Comparison of ENCODE assay signal across 13 mouse cellular contexts in genomic region chr10:81184765-81185164, GRCm38 (mm10). TPM values are rescaled to one million over a fixed set of nuclear protein-coding genes. Genes with fewer than 3 reads are reported as not detected.
DNase-seq lines count a peak whose midpoint lies in the region; ATAC-seq lines count a peak whose summit lies in the region.
"Had no signal": no experiment of that assay in that cellular context is flagged by ENCODE, and none has a peak within 500 bp of the region (broad histone marks: within the 10 kb centered on the region; RNA-seq: fewer than 3 reads in every experiment).

No protein-coding gene starts in this region.

- peaks cover 79% of the 10 kb centered on the region for H3K36me3 ChIP-seq in heart, embryonic 10.5 days
- H3K36me3 ChIP-seq in midbrain, embryonic 14.5 days (ENCODE audit: control insufficient read depth, insufficient read depth, low read length) = peaks cover 66% of the 10 kb centered on the region
- peaks cover 69% of the 10 kb centered on the region for H3K36me3 ChIP-seq in midbrain, embryonic 13.5 days
- peaks cover 71% of the 10 kb centered on the region for H3K36me3 ChIP-seq in limb, embryonic 12.5 days
- H3K36me3 ChIP-seq in stomach, embryonic 16.5 days (ENCODE audit: control insufficient read depth, insufficient read depth, low read length) = peaks cover 28% of the 10 kb centered on the region

- intact Hi-C loops in heart, postnatal 10 days (cut with DNase I) = no loop called here

- ATAC-seq in midbrain, embryonic 14.5 days (ENCODE audit: low FRiP score, low TSS enrichment) = no peak
- ATAC-seq in midbrain, embryonic 13.5 days = no peak
- ATAC-seq in limb, embryonic 12.5 days (ENCODE audit: insufficient number of reproducible peaks, insufficient read depth, low FRiP score, low TSS enrichment, low read depth) = no peak
- peak; percentile 23; the same call in 1 of the 2 replicates for ATAC-seq in stomach, embryonic 16.5 days (ENCODE audit: insufficient read depth, low FRiP score)

- 0 out of 2 replicates have a peak overlapping the region, but pooled peaks have one; percentile 4 for H3K4me2 ChIP-seq in midbrain, embryonic 14.5 days (ENCODE audit: low read length)
- H3K4me2 ChIP-seq in midbrain, embryonic 13.5 days (replicated peaks) = no peak overlapping the region
- no peak overlapping the region for H3K4me2 ChIP-seq in limb, embryonic 12.5 days
- H3K4me2 ChIP-seq in stomach, embryonic 16.5 days (ENCODE audit: low read depth, low read length) = peak overlapping the region; percentile 85; the same call in 1 of the 2 replicates

- no peaks in the 10 kb centered on the region for H3K27me3 ChIP-seq in heart, embryonic 10.5 days (ENCODE audit: insufficient read depth, poor library complexity, severe bottlenecking)
- H3K27me3 ChIP-seq in midbrain, embryonic 14.5 days (ENCODE audit: control insufficient read depth, insufficient read depth, low read length) = no peaks in the 10 kb centered on the region
- H3K27me3 ChIP-seq in midbrain, embryonic 13.5 days = no peaks in the 10 kb centered on the region
- no peaks in the 10 kb centered on the region for H3K27me3 ChIP-seq in limb, embryonic 12.5 days
- H3K27me3 ChIP-seq in stomach, embryonic 16.5 days (ENCODE audit: control insufficient read depth, insufficient read depth, low read length) = no peaks in the 10 kb centered on the region

- peak; percentile 92 for DNase-seq in heart, embryonic 10.5 days (ENCODE audit: low spot score)
- DNase-seq in heart, postnatal 10 days = no peak
- no peak for DNase-seq in midbrain, embryonic 14.5 days
- DNase-seq in ovary, postnatal 14 days (ENCODE audit: low spot score) = no peak
- DNase-seq in spleen, postnatal 10 days (ENCODE audit: low spot score in 2 of 2) = no peak
- DNase-seq: adrenal gland, adult 8-10 months; gastrocnemius, postnatal 36 days; thymus, adult 18-20 months had no signal

- WGBS in heart, embryonic 10.5 days = 16% methylated on average over 4 of the region's 4 CpGs
- WGBS in midbrain, embryonic 14.5 days = 75% methylated on average over 4 of the region's 4 CpGs
- WGBS in midbrain, embryonic 13.5 days = 78% methylated on average over 4 of the region's 4 CpGs
- WGBS in limb, embryonic 12.5 days = 46% methylated on average over 4 of the region's 4 CpGs
- 10% methylated on average over 4 of the region's 4 CpGs for WGBS in stomach, embryonic 16.5 days

- H3K4me3 ChIP-seq in heart, embryonic 10.5 days = peak overlapping the region; percentile 24; the same call in 1 of the 2 replicates
- H3K4me3 ChIP-seq in midbrain, embryonic 14.5 days (replicated peaks; ENCODE audit: low read depth, low read length) = no peak overlapping the region
- no peak overlapping the region; the same call in 1 of the 2 replicates for H3K4me3 ChIP-seq in midbrain, embryonic 13.5 days (replicated peaks)
- no peak overlapping the region for H3K4me3 ChIP-seq in limb, embryonic 12.5 days (replicated peaks)
- H3K4me3 ChIP-seq in stomach, embryonic 16.5 days (replicated peaks; ENCODE audit: low read length) = no peak overlapping the region

- peak overlapping the region; percentile 87 for H3K27ac ChIP-seq in heart, embryonic 10.5 days
- no peak overlapping the region for H3K27ac ChIP-seq in midbrain, embryonic 14.5 days (replicated peaks; ENCODE audit: low read depth, low read length)
- no peak overlapping the region for H3K27ac ChIP-seq in midbrain, embryonic 13.5 days
- H3K27ac ChIP-seq in limb, embryonic 12.5 days = peak overlapping the region; percentile 8; the same call in 1 of the 2 replicates
- H3K27ac ChIP-seq in stomach, embryonic 16.5 days (ENCODE audit: low read length) = peak overlapping the region; percentile 91

- H3K9me3 ChIP-seq in heart, embryonic 10.5 days = no peaks in the 10 kb centered on the region
- no peaks in the 10 kb centered on the region for H3K9me3 ChIP-seq in midbrain, embryonic 14.5 days (ENCODE audit: control insufficient read depth, low read length)
- no peaks in the 10 kb centered on the region for H3K9me3 ChIP-seq in midbrain, embryonic 13.5 days
- H3K9me3 ChIP-seq in limb, embryonic 12.5 days = no peaks in the 10 kb centered on the region
- H3K9me3 ChIP-seq in stomach, embryonic 16.5 days (replicated peaks; ENCODE audit: control insufficient read depth, low read length) = no peaks in the 10 kb centered on the region

- H3K9ac ChIP-seq in midbrain, embryonic 14.5 days (replicated peaks; ENCODE audit: low read length) = no peak overlapping the region
- H3K9ac ChIP-seq in midbrain, embryonic 13.5 days (replicated peaks) = no peak overlapping the region
- H3K9ac ChIP-seq in limb, embryonic 12.5 days (replicated peaks) = no peak overlapping the region
- H3K9ac ChIP-seq in stomach, embryonic 16.5 days (ENCODE audit: low read length) = 0 out of 2 replicates have a peak overlapping the region, but pooled peaks have one; percentile 84

- peaks cover 48% of the 10 kb centered on the region for H3K4me1 ChIP-seq in heart, embryonic 10.5 days
- peaks cover 11% of the 10 kb centered on the region for H3K4me1 ChIP-seq in midbrain, embryonic 14.5 days (ENCODE audit: control insufficient read depth, insufficient read depth, low read length)
- peaks cover 19% of the 10 kb centered on the region for H3K4me1 ChIP-seq in midbrain, embryonic 13.5 days (replicated peaks)
- peaks cover 28% of the 10 kb centered on the region for H3K4me1 ChIP-seq in limb, embryonic 12.5 days (replicated peaks)
- H3K4me1 ChIP-seq in stomach, embryonic 16.5 days (ENCODE audit: control insufficient read depth, insufficient read depth, low read length) = peaks cover 24% of the 10 kb centered on the region

RNA-seq across cellular contexts. Expression of gene 4930442H23Rik, which starts 1.1 kb away (rescaled TPM):
- not detected in 2 replicates for polyA plus RNA-seq in heart, embryonic 10.5 days (2016; fragmentation: Nextera tagmentation; extraction: Ambion mirVana)
- not detected for total RNA-seq in heart, postnatal 10 days (2021)
- 0.23 TPM in 1 of 2 replicates, not detected in the other for polyA plus RNA-seq in midbrain, embryonic 14.5 days (2014; fragmentation: Nextera tagmentation; extraction: Ambion mirVana)
- 0.12 and 0.15 TPM in 2 replicates for polyA plus RNA-seq in midbrain, embryonic 13.5 days (2015; fragmentation: Nextera tagmentation; extraction: Ambion mirVana)
- polyA plus RNA-seq in limb, embryonic 12.5 days (2016; fragmentation: Nextera tagmentation; extraction: Ambion mirVana) = not detected in 2 replicates
- not detected in 2 replicates for polyA plus RNA-seq in stomach, embryonic 16.5 days (2015; fragmentation: Nextera tagmentation; extraction: Ambion mirVana)
- total RNA-seq: adrenal gland, adult 8-10 months; common myeloid progenitor, adult 5-6 weeks; gastrocnemius, postnatal 36 days; neutrophil, adult 5-6 weeks had no signal

RNA-seq across cellular contexts. Expression of gene Dapk3, which starts 2.0 kb away (rescaled TPM):
- polyA plus RNA-seq in heart, embryonic 10.5 days (2016; fragmentation: Nextera tagmentation; extraction: Ambion mirVana) = 56.3 and 78.7 TPM in 2 replicates
- 10 to 100 TPM; 33.3 to 39.1 TPM for total RNA-seq in heart, postnatal 10 days (2021)
- 63.3 and 66.9 TPM in 2 replicates for polyA plus RNA-seq in midbrain, embryonic 14.5 days (2014; fragmentation: Nextera tagmentation; extraction: Ambion mirVana)
- polyA plus RNA-seq in midbrain, embryonic 13.5 days (2015; fragmentation: Nextera tagmentation; extraction: Ambion mirVana) = 48.4 and 67.3 TPM in 2 replicates
- polyA plus RNA-seq in limb, embryonic 12.5 days (2016; fragmentation: Nextera tagmentation; extraction: Ambion mirVana) = 64.2 and 65.7 TPM in 2 replicates
- polyA plus RNA-seq in stomach, embryonic 16.5 days (2015; fragmentation: Nextera tagmentation; extraction: Ambion mirVana) = 30.5 and 32.4 TPM in 2 replicates

RNA-seq across cellular contexts. Expression of gene Eef2, which starts 8.3 kb away (rescaled TPM):
- 447 and 460 TPM in 2 replicates for polyA plus RNA-seq in heart, embryonic 10.5 days (2016; fragmentation: Nextera tagmentation; extraction: Ambion mirVana)
- total RNA-seq in heart, postnatal 10 days (2021) = 1,000 to 10,000 TPM; 1,333 to 1,385 TPM
- polyA plus RNA-seq in midbrain, embryonic 14.5 days (2014; fragmentation: Nextera tagmentation; extraction: Ambion mirVana) = 479 and 528 TPM in 2 replicates
- polyA plus RNA-seq in midbrain, embryonic 13.5 days (2015; fragmentation: Nextera tagmentation; extraction: Ambion mirVana) = 565 and 579 TPM in 2 replicates
- polyA plus RNA-seq in limb, embryonic 12.5 days (2016; fragmentation: Nextera tagmentation; extraction: Ambion mirVana) = 524 and 544 TPM in 2 replicates
- 533 and 575 TPM in 2 replicates for polyA plus RNA-seq in stomach, embryonic 16.5 days (2015; fragmentation: Nextera tagmentation; extraction: Ambion mirVana)

RNA-seq across cellular contexts. Expression of gene Pias4, which starts 17.0 kb away (rescaled TPM):
- polyA plus RNA-seq in heart, embryonic 10.5 days (2016; fragmentation: Nextera tagmentation; extraction: Ambion mirVana) = 53.5 and 62.2 TPM in 2 replicates
- 10 to 100 TPM; 14.7 to 17.8 TPM for total RNA-seq in heart, postnatal 10 days (2021)
- 49.2 and 55.7 TPM in 2 replicates for polyA plus RNA-seq in midbrain, embryonic 14.5 days (2014; fragmentation: Nextera tagmentation; extraction: Ambion mirVana)
- polyA plus RNA-seq in midbrain, embryonic 13.5 days (2015; fragmentation: Nextera tagmentation; extraction: Ambion mirVana) = 60.0 and 60.9 TPM in 2 replicates
- polyA plus RNA-seq in limb, embryonic 12.5 days (2016; fragmentation: Nextera tagmentation; extraction: Ambion mirVana) = 57.7 and 62.1 TPM in 2 replicates
- 34.8 and 35.8 TPM in 2 replicates for polyA plus RNA-seq in stomach, embryonic 16.5 days (2015; fragmentation: Nextera tagmentation; extraction: Ambion mirVana)

RNA-seq across cellular contexts. Expression of gene Nmrk2, which starts 17.1 kb away (rescaled TPM):
- polyA plus RNA-seq in heart, embryonic 10.5 days (2016; fragmentation: Nextera tagmentation; extraction: Ambion mirVana) = 2.7 and 3.8 TPM in 2 replicates
- 10 to 100 TPM; 11.6 to 16.5 TPM for total RNA-seq in heart, postnatal 10 days (2021)
- polyA plus RNA-seq in midbrain, embryonic 14.5 days (2014; fragmentation: Nextera tagmentation; extraction: Ambion mirVana) = not detected in 2 replicates
- polyA plus RNA-seq in midbrain, embryonic 13.5 days (2015; fragmentation: Nextera tagmentation; extraction: Ambion mirVana) = 0.16 TPM in 1 of 2 replicates, not detected in the other
- not detected in 2 replicates for polyA plus RNA-seq in limb, embryonic 12.5 days (2016; fragmentation: Nextera tagmentation; extraction: Ambion mirVana)
- 0.57 TPM in 1 of 2 replicates, not detected in the other for polyA plus RNA-seq in stomach, embryonic 16.5 days (2015; fragmentation: Nextera tagmentation; extraction: Ambion mirVana)
- total RNA-seq: adrenal gland, adult 8-10 months; common myeloid progenitor, adult 5-6 weeks; neutrophil, adult 5-6 weeks had no signal

Comparison
In these comparisons a context has a peak if more than half of its experiments do, and no peak if none do; other contexts are left out.
1. H3K4me2 ChIP-seq: peak in midbrain, embryonic 14.5 days (single experiment) and stomach, embryonic 16.5 days (single experiment); none in midbrain, embryonic 13.5 days (single experiment) and limb, embryonic 12.5 days (single experiment).
2. H3K27ac ChIP-seq: peak in heart, embryonic 10.5 days (single experiment), limb, embryonic 12.5 days (single experiment) and stomach, embryonic 16.5 days (single experiment); none in midbrain, embryonic 14.5 days (single experiment) and midbrain, embryonic 13.5 days (single experiment).